Mouse (Mus musculus): ENCODE measurements around the gene Hrh3. TPM values are rescaled to one million over a fixed set of nuclear protein-coding genes. Genes with fewer than 3 reads are reported as not detected.

Gene Hrh3
- total and polyA plus RNA-seq, 2 experiments: not detected

DNA sequence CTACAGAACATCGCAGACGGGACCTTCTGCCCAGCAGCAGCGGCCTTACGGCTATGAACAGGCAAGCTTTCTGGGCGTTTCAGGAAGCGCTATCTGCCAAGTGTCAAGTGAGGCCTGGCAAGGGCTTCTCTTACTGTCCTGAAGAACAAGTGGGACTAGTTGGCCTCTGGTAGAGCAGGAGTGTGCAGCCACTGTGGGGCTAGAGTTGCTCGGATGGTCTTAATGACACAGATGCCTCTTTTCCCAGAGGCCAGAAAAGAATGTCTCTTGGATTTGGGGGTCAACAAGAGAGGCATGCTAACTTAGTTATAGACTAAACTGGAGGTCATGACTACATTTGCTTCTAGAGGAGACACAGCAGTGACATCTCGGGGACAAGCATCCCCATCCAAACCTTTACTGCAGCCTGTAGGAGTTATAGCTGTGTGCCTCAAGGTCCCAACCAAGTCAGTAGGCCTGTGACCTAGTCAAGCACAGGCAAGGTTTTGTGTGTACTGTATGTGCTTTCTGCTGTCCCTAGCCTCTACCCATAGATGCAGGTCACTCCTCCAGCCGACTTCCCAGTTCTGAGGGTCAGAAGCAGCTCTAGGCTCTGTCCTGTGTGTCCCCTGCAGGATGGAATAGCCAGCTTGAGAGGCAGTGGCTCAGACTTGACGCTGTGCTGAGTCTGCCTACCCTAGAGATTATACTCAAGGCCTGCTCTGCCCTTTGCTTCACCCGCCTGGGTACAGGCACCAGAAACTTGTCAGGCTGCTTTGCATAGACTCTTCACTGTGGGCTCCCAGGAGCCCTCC is 40.8 kb downstream of the Hrh3 start:
- H3K4me3 ChIP-seq (ENCODE audit: insufficient read depth, low read depth, low read length): no peak overlapping the region
- H3K27me3 ChIP-seq (ENCODE audit: control insufficient read depth, insufficient read depth, low read length): no peaks in the 10 kb centered on the region
- no peak for TF ChIP-seq POLR2A (IDR thresholded peaks at IDR 0.05; ENCODE audit: extremely low read depth, insufficient read depth, low read length)
- TF ChIP-seq CTCF (IDR thresholded peaks at IDR 0.05; ENCODE audit: low read depth, low read length): no peak
- no peak overlapping the region for H3K27ac ChIP-seq (replicated peaks; ENCODE audit: insufficient read depth, low read depth, low read length)
- DNase-seq (ENCODE audit: extremely low read depth, low read depth, low spot score): no peak
- H3K9ac ChIP-seq (ENCODE audit: low read depth, low read length): no peak overlapping the region
- no peaks in the 10 kb centered on the region for H3K79me2 ChIP-seq (ENCODE audit: control insufficient read depth, insufficient read depth, low read length)
- H3K36me3 ChIP-seq (ENCODE audit: control insufficient read depth, insufficient read depth, low read length): peaks cover 2% of the 10 kb centered on the region; the same call in 1 of the 2 replicates
- H3K4me1 ChIP-seq (ENCODE audit: control insufficient read depth, insufficient read depth, low read length): no peaks in the 10 kb centered on the region
- WGBS: 91% methylated on average over 11 of the region's 11 CpGs

DNA sequence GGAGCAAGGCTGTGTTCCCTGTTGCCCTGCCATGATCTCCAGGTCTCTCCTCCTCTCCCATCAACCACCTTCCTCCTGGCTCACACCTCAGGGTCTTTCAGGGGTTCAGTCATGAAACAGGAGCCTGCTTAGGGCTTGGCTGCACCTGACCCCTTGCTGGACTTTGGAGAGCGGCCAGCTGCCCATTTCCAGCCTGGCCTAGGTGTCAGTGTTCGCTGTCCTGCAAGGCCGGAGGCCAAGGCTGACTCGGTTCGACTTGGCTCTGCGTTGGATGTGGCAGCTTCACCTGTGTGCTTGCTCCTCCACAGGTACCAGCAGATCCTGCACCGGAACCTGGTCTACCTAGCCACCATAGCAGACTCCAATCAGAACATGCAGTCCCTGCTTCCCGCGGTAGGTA is 51.3 kb downstream of the Hrh3 start:
- no peak overlapping the region for H3K4me3 ChIP-seq (ENCODE audit: insufficient read depth, low read depth, low read length)
- peaks cover 3% of the 10 kb centered on the region; the same call in 1 of the 2 replicates for H3K36me3 ChIP-seq (ENCODE audit: control insufficient read depth, insufficient read depth, low read length)
- DNase-seq (ENCODE audit: extremely low read depth, low read depth, low spot score): peak; percentile 67
- no peak for TF ChIP-seq POLR2A (IDR thresholded peaks at IDR 0.05; ENCODE audit: extremely low read depth, insufficient read depth, low read length)
- no peak for TF ChIP-seq CTCF (IDR thresholded peaks at IDR 0.05; ENCODE audit: low read depth, low read length)
- H3K27me3 ChIP-seq (ENCODE audit: control insufficient read depth, insufficient read depth, low read length): no peaks in the 10 kb centered on the region
- H3K9ac ChIP-seq (ENCODE audit: low read depth, low read length): no peak overlapping the region
- 0 out of 2 replicates have a peak, but pooled peaks cover 4% of the 10 kb centered on the region for H3K79me2 ChIP-seq (ENCODE audit: control insufficient read depth, insufficient read depth, low read length)
- 51% methylated on average over 9 of the region's 9 CpGs for WGBS
- no peaks in the 10 kb centered on the region for H3K4me1 ChIP-seq (ENCODE audit: control insufficient read depth, insufficient read depth, low read length)
- no peak overlapping the region for H3K27ac ChIP-seq (replicated peaks; ENCODE audit: insufficient read depth, low read depth, low read length)

DNA sequence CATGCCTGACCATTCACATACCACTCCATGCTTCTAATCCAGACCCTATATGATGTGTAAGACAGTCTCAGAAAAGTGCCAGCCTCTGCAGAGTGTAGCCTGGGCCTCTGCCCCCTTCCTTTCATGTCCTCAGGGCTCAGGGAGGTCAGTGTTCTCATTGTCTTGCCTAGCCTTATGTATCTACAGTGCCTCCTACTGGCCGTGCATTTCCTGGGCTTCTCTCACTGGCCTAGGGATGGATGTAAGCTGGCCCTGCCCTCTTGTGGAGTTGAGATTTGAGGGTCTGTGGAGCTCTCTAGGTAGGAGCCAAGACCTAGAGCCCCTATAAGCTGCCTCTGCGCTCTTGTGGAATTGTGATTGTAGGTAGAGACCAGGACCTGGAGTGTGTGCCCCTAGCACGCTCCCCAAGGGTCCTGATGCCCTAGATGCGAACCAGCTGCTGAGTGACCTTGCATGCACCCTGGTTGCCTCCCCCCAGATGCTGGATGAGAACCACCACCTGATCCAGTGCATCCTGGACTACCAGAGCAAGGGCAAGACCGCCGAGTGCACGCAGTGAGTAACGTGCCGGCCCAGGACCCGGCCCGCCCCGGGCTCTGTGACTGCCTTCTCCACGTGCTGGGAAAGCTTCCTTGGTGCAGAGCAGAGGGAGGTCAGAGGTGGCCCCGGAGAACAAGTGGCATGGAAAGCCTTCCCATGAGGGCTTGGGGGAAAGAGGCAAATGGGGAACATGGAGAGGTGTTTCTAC is 52.1 kb downstream of the Hrh3 start:
- Histone ChIP-seq H3K27ac (replicated peaks; ENCODE audit: insufficient read depth, low read depth, low read length) (no peak overlapping the region), H3K79me2 (ENCODE audit: control insufficient read depth, insufficient read depth, low read length) (0 out of 2 replicates have a peak, but pooled peaks cover 4% of the 10 kb centered on the region), H3K36me3 (ENCODE audit: control insufficient read depth, insufficient read depth, low read length) (peaks cover 3% of the 10 kb centered on the region; the same call in 1 of the 2 replicates), H3K4me1 (ENCODE audit: control insufficient read depth, insufficient read depth, low read length) (no peaks in the 10 kb centered on the region), H3K27me3 (ENCODE audit: control insufficient read depth, insufficient read depth, low read length) (no peaks in the 10 kb centered on the region), H3K9ac (ENCODE audit: low read depth, low read length) (no peak overlapping the region), H3K4me3 (ENCODE audit: insufficient read depth, low read depth, low read length) (no peak overlapping the region)
- no peak for TF ChIP-seq POLR2A (IDR thresholded peaks at IDR 0.05; ENCODE audit: extremely low read depth, insufficient read depth, low read length)
- TF ChIP-seq CTCF (IDR thresholded peaks at IDR 0.05; ENCODE audit: low read depth, low read length): peak; percentile 49
- no peak for DNase-seq (ENCODE audit: extremely low read depth, low read depth, low spot score)
- WGBS: 94% methylated on average over 14 of the region's 14 CpGs

DNA sequence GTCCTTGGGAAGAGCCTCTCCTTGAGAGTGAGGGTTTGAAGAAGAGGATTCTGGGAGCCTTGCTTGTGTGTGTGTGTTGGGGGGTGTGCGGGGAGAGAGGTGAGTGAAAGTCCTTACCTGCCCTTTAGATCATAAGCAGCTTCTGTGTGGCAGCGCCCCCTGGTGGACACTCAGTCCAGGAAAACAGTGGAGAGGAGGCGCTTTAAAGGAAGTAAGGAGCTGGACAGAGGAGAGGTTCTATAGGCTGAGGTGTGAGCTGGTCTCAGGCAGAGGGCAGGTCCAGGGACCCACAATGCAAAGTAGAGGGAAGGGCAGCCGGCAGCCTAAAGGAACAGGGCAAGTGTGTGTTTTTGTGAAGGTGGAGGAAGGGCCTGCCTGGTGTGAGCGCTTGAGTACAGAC is 53.3 kb downstream of the Hrh3 start:
- WGBS: 26% methylated on average over 5 of the region's 5 CpGs
- H3K36me3 ChIP-seq (ENCODE audit: control insufficient read depth, insufficient read depth, low read length): peaks cover 2% of the 10 kb centered on the region; the same call in 1 of the 2 replicates
- H3K79me2 ChIP-seq (ENCODE audit: control insufficient read depth, insufficient read depth, low read length): peaks cover 4% of the 10 kb centered on the region; the same call in 1 of the 2 replicates
- H3K4me3 ChIP-seq (ENCODE audit: insufficient read depth, low read depth, low read length): no peak overlapping the region
- no peak overlapping the region for H3K27ac ChIP-seq (replicated peaks; ENCODE audit: insufficient read depth, low read depth, low read length)
- peak; percentile 51 for DNase-seq (ENCODE audit: extremely low read depth, low read depth, low spot score)
- H3K9ac ChIP-seq (ENCODE audit: low read depth, low read length): no peak overlapping the region
- H3K4me1 ChIP-seq (ENCODE audit: control insufficient read depth, insufficient read depth, low read length): no peaks in the 10 kb centered on the region
- TF ChIP-seq POLR2A (IDR thresholded peaks at IDR 0.05; ENCODE audit: extremely low read depth, insufficient read depth, low read length): no peak
- TF ChIP-seq CTCF (IDR thresholded peaks at IDR 0.05; ENCODE audit: low read depth, low read length): peak; percentile 89
- no peaks in the 10 kb centered on the region for H3K27me3 ChIP-seq (ENCODE audit: control insufficient read depth, insufficient read depth, low read length)

Other genes starting within 250 kb of the Hrh3 start
- gene Taf4, start 127.8 kb downstream of the Hrh3 start, total RNA-seq (2014; rRNA removed): 4.0 and 4.2 TPM in 2 replicates
- gene Taf4, start 127.8 kb downstream of the Hrh3 start, polyA plus RNA-seq (2012; rRNA removed): 3.9 and 4.3 TPM in 2 replicates
- gene Lsm14b, start 79.5 kb downstream of the Hrh3 start, total RNA-seq (2014; rRNA removed): 15.0 and 19.3 TPM in 2 replicates
- gene Lsm14b, start 79.5 kb downstream of the Hrh3 start, polyA plus RNA-seq (2012; rRNA removed): 14.5 and 15.4 TPM in 2 replicates
- gene Psma7, start 62.1 kb downstream of the Hrh3 start, total RNA-seq (2014; rRNA removed): 191 and 199 TPM in 2 replicates
- 155 and 160 TPM in 2 replicates for gene Psma7, start 62.1 kb downstream of the Hrh3 start, polyA plus RNA-seq (2012; rRNA removed)
- gene Ss18l1, start 62.0 kb downstream of the Hrh3 start, total RNA-seq (2014; rRNA removed): 2.0 and 2.3 TPM in 2 replicates
- gene Ss18l1, start 62.0 kb downstream of the Hrh3 start, polyA plus RNA-seq (2012; rRNA removed): 3.8 and 4.6 TPM in 2 replicates
- gene Mtg2, start 33.9 kb downstream of the Hrh3 start, total RNA-seq (2014; rRNA removed): 19.6 and 22.4 TPM in 2 replicates
- gene Mtg2, start 33.9 kb downstream of the Hrh3 start, polyA plus RNA-seq (2012; rRNA removed): 15.6 and 17.8 TPM in 2 replicates
- gene Osbpl2, start 14.8 kb upstream of the Hrh3 start, total RNA-seq (2014; rRNA removed): 21.4 and 21.9 TPM in 2 replicates
- gene Osbpl2, start 14.8 kb upstream of the Hrh3 start, polyA plus RNA-seq (2012; rRNA removed): 14.0 and 15.0 TPM in 2 replicates
- 30.7 and 37.1 TPM in 2 replicates for gene Adrm1, start 67.0 kb upstream of the Hrh3 start, total RNA-seq (2014; rRNA removed)
- gene Adrm1, start 67.0 kb upstream of the Hrh3 start, polyA plus RNA-seq (2012; rRNA removed): 95.4 and 107 TPM in 2 replicates
- gene Lama5, start 121.4 kb upstream of the Hrh3 start, total RNA-seq (2014; rRNA removed): 0.65 and 0.74 TPM in 2 replicates
- 1.6 and 4.0 TPM in 2 replicates for gene Lama5, start 121.4 kb upstream of the Hrh3 start, polyA plus RNA-seq (2012; rRNA removed)
- gene Rps21, start 152.9 kb upstream of the Hrh3 start, total RNA-seq (2014; rRNA removed): 713 and 1,049 TPM in 2 replicates
- gene Rps21, start 152.9 kb upstream of the Hrh3 start, polyA plus RNA-seq (2012; rRNA removed): 880 and 922 TPM in 2 replicates
- gene Cables2, start 169.0 kb upstream of the Hrh3 start, total RNA-seq (2014; rRNA removed): 8.9 and 10.3 TPM in 2 replicates
- gene Cables2, start 169.0 kb upstream of the Hrh3 start, polyA plus RNA-seq (2012; rRNA removed): 29.2 and 29.5 TPM in 2 replicates
- not detected in 2 replicates for gene Rbbp8nl, start 185.4 kb upstream of the Hrh3 start, total RNA-seq (2014; rRNA removed)
- not detected in 2 replicates for gene Rbbp8nl, start 185.4 kb upstream of the Hrh3 start, polyA plus RNA-seq (2012; rRNA removed)
- 0.09 TPM in 1 of 2 replicates, not detected in the other for gene Gata5, start 230.2 kb upstream of the Hrh3 start, total RNA-seq (2014; rRNA removed)
- gene Gata5, start 230.2 kb upstream of the Hrh3 start, polyA plus RNA-seq (2012; rRNA removed): 0.09 and 0.16 TPM in 2 replicates

Data from liver, adult 2 months (tissue).